Mouse (Mus musculus): ENCODE results near the gene Macc1. TPM values are rescaled to one million over a fixed set of nuclear protein-coding genes. Genes with fewer than 3 reads are reported as not detected.
"Not testable (repeated sequence)": the region's sequence is repeated elsewhere in the genome, so short reads cannot be mapped to it uniquely, and the experiment has no call there.

Macc1 gene
- total RNA-seq (2022) = not detected

DNA sequence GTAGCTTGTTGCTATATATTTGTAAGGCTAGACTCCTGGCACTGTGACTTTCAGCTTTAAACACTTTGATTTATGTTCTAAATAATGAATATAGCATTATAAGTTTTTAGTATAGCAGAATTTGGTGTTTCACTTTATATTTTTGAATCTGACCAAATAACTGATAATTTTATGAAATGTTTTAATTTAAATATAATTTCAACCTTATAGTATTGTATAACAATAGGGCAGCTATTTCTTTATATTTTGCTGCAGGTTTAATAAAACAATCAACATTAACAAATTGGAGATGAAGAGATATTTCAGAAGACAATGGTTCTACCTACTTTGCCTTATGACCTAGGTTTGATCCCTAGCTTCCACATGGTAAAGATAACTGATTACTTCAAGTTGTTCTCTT is at the start of gene Macc1:
Gene Macc1 (plus strand): TSS at position 301 of the 400 bp plus-strand sequence.
- no peak for DNase-seq

DNA sequence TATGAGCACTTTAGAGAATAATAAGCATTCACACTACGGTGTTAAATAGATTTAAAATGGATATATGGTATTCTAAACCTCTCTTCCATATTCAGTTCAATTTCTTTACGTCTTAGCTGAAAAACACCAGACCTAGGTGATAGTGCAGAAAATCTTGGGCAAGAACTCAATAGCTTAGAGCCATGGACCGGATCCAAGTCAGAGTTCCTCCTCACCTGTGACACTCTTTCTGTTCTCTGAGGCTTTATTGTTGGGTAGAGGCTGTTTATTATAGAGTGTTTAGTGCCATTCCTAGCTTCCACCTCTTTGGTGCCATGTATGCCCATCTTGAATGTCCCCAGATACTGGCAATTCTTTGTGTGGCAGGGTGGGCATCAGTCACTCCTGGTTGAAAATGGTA is 49.6 kb upstream of the Macc1 start:
- no peak for DNase-seq

GRCm38 (mm10) chr12:119268723-119269122 is 45.3 kb upstream of the Macc1 start:
- DNase-seq = no peak

GRCm38 (mm10) chr12:119270036-119270435 is 44.0 kb upstream of the Macc1 start:
- DNase-seq = no peak

DNA sequence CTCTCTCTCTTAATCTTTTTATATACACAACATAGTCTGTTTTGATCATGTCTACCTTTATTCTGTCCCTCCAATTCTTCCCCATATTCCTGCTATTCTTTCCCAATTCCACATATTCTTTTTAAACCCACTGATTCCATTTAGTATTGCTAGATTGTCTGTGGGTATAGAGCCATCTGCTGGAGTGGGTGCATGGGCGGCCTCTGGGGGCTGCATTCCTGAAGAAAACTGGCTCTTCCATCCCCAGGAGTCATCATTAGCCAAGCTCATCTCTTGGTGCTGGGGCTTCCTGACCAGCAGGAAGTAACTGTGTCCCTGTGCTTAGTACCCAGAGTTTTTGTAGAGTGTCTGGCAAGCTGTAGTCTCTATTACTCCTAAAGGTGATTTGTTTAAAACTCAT is 42.1 kb upstream of the Macc1 start:
- DNase-seq = no peak

DNA sequence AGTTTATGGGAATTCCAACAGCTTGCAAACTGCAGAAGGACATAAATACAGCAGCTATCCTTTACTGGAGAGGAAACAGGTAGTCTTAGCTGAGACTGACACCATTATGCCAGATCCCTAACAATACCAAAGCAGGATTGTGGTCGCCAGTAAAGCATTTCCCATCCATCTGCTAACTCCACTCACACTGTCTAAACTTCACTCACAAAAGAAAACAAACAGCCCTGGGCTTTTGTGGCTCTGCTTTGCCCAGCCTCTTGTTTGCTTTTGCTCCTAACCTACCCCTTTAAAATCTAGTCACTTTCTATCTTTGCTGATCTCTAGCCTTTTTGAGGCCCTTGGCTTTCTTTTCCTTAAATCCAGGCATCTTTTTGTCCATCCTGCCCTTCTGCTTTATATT is 40.5 kb upstream of the Macc1 start:
- DNase-seq = no peak

DNA sequence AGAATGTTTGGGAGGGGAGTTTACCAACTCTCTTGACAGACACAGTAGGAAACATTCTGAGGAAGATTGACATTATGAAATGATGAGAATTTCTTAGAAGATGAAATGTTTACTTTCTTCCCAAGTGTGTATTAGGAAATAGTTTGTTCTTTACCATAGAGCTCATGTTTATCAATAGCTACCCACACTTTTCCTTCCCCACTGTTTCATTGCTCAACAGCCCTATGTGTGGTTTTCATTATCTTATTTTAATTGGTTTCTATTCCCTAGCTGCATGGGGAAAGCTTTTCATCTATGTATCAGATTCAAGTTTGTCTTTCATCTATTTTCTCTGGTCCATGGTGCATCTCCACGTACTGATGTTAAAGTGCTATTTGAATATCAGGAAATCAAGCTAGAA is 37.8 kb upstream of the Macc1 start:
- DNase-seq = no peak

- DNase-seq = no peak
These were observed 22.5 kb upstream of the Macc1 start for GRCm38 (mm10) chr12:119291618-119292017.

DNA sequence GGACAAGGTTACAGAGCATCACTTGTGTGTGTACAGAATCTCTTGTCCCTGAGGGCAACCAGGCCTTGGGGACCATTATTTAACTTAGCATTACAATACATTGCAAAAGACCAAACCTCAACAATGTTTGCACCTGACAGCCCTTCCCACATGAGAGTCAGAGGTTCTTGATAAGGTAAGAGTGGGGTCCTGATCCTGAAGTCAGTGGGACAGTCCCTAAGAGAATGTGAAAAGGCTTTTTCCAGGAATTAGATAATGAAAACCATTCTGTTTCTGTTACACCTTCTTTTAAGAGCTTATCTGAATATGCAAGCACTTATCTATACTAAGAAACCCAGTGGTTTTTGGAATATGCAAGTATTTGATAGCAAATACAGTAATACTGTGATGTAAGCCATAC is 10.5 kb upstream of the Macc1 start:
- DNase-seq = no peak

GRCm38 (mm10) chr12:119313014-119313763 is 881 bp upstream of the Macc1 start:
- no peak for DNase-seq

DNA sequence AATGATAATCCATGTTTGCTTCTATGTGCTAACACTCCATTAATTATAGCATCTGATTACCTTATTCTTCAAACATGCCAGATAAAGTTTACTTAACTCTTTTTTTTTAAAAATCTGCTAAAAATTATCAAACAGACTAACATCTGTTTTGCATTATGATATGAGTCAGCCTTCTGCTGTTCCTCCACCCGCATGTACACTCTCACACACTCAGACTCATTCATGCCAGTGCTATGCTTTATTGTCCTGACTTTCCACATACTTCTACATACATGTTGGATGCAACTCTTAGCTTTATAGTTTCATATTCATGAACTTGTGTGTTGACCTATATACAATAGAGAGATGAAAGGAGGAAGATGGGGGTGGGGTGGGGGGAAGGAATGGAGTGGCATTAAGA is 4.7 kb downstream of the Macc1 start:
- no peak for DNase-seq

GRCm38 (mm10) chr12:119325400-119325799 is 11.3 kb downstream of the Macc1 start:
- no peak for DNase-seq

DNA sequence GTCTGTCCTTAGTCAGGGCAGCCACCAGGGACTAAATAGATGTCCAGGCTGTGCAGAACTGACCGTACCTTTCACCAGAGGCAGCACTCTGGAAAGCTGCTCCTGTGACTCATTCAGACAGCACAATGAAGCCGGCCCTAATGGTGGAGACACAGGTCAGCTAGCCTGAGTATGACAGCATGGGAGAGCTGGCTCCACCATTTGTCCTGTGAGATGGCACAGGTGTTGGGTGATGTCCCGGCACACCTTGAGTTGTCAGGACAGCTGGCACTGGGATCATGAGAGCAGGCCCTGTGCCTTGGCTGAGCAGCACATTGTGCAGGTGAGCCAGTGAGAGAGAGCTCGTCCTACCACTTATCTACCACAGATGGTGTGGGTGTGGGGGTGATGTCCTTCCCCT is 16.6 kb downstream of the Macc1 start:
- no peak for DNase-seq

- no peak for DNase-seq
These were observed 19.3 kb downstream of the Macc1 start for GRCm38 (mm10) chr12:119333376-119333775.

- not testable (repeated sequence) for DNase-seq
These were observed 38.5 kb downstream of the Macc1 start for GRCm38 (mm10) chr12:119352579-119352978.

DNA sequence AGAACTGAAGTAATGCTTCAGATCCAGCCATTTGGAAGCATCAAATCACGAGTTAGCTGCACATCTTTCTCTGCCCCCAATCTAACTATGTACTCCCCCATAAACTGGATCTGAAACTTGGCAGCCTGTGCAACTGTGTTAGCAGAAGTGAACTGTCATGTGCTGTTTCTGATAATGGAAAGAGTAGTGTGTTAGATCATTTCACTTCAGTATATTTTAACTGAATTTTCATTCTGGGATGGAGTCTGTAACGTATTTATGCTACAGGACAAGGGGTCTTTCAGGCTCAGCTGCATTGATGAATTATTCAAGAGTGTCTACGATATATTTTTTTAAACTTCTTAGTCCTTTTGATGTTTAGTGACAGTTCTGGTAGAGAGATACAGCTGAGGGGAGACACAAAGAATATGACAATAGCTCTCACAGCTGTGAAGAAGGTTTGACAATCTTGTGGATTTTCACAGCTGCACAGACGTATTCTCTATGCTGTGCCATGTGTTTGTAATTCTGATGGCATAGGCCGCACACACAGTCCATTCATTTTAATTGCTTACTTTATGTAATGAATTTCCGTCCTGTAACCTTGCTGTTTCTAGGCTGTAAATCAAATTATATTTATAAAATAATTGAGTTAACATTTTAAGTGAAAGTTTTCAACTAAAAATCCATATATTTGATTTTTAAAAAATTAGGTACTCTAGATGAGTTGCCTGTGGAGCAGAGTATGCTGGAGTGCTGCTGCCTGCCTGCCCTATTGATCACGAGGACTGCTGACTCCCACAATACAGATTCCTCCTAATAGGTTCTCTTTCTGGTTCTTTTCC is 43.6 kb downstream of the Macc1 start:
- DNase-seq = no peak

- DNase-seq = no peak
These were observed 44.1 kb downstream of the Macc1 start for GRCm38 (mm10) chr12:119358242-119358515.

- no peak for DNase-seq
These were observed 51.0 kb downstream of the Macc1 start for GRCm38 (mm10) chr12:119365041-119365440.

GRCm38 (mm10) chr12:119369832-119370231 is 55.8 kb downstream of the Macc1 start:
- no peak for DNase-seq

GRCm38 (mm10) chr12:119372359-119372758 is 58.3 kb downstream of the Macc1 start:
- no peak for DNase-seq

DNA sequence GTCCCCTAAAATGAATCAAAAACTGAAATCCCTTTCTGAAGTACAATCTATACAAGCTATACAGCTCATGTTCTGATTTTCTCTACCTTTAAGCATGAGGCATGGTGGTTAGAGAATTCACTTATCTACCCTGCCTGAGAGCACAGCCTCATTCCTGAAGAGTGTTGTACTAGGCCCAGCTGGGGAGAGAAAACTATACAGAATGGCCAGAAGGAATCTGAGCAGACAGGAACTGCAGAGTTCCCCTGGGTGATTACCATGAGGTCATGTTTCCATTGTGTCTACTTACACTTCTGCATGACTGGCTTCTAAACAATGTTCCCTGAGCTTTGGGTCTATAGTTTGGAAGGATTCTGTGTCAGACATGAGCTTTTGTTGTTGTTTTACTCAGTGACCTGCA is 62.8 kb downstream of the Macc1 start:
- no peak for DNase-seq

GRCm38 (mm10) chr12:119381839-119382238 is 67.8 kb downstream of the Macc1 start:
- DNase-seq = no peak

DNA sequence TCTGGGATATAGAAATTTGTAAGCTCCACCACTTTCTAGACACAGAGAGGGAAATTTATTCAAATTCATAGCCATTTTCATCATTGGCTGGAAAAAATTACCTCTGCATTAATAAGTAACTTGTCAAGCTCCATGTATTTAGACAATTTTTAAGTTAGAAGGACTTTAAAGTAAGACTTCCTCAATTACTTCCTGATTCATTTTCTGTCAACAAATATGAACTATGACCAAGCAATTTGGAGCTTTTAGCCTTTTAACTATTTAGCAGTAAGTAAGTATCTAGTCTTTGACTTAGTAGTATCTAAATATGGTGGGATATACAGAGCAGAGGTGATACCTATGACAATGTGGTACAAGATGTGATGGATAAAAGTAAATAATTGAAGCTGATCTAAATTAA is 72.2 kb downstream of the Macc1 start:
- DNase-seq = no peak

- DNase-seq = no peak
These were observed 72.6 kb downstream of the Macc1 start for GRCm38 (mm10) chr12:119386650-119387049.
